ENCODE assay signal across 10 mouse cellular contexts in genomic region chr5:107269006-107269328, GRCm38 (mm10). TPM values are rescaled to one million over a fixed set of nuclear protein-coding genes. Genes with fewer than 3 reads are reported as not detected.
DNase-seq lines count a peak whose midpoint lies in the region; ATAC-seq and TF ChIP-seq lines count a peak whose summit lies in the region.
"Had no signal": no experiment of that assay in that cellular context is flagged by ENCODE, and none has a peak within 500 bp of the region (broad histone marks: within the 10 kb centered on the region; RNA-seq: fewer than 3 reads in every experiment).

No protein-coding gene starts in this region.

- no peaks in the 10 kb centered on the region for H3K27me3 ChIP-seq in hindbrain, embryonic 10.5 days (ENCODE audit: insufficient read depth, poor library complexity, severe bottlenecking)
- peaks cover 10% of the 10 kb centered on the region; the same call in 1 of the 2 replicates for H3K27me3 ChIP-seq in hindbrain, embryonic 13.5 days
- no peaks in the 10 kb centered on the region for H3K27me3 ChIP-seq in embryonic facial prominence, embryonic 10.5 days (replicated peaks; ENCODE audit: low read depth, poor library complexity, severe bottlenecking)
- no peaks in the 10 kb centered on the region for H3K27me3 ChIP-seq in neural tube, embryonic 14.5 days (ENCODE audit: control insufficient read depth, insufficient read depth, low read length)
- no peaks in the 10 kb centered on the region for H3K27me3 ChIP-seq in thymus, adult 2 months (ENCODE audit: control insufficient read depth, insufficient read depth, low read length)

- H3K9ac ChIP-seq in hindbrain, embryonic 13.5 days, result no peak overlapping the region
- no peak overlapping the region for H3K9ac ChIP-seq in neural tube, embryonic 14.5 days (replicated peaks; ENCODE audit: low read depth, low read length)

- H3K4me2 ChIP-seq in hindbrain, embryonic 13.5 days, result no peak overlapping the region
- H3K4me2 ChIP-seq in neural tube, embryonic 14.5 days (ENCODE audit: low read depth, low read length), result peak overlapping the region; percentile 11; the same call in 1 of the 2 replicates

- DNase-seq in hindbrain, embryonic 10.5 days (ENCODE audit: low spot score), result no peak
- DNase-seq in embryonic facial prominence, embryonic 10.5 days (ENCODE audit: low spot score), result peak; percentile 39
- peak; percentile 52 for DNase-seq in kidney, postnatal 10 days
- DNase-seq in thymus, adult 2 months, result no peak
- DNase-seq in spleen, postnatal 4 days (ENCODE audit: low spot score in 2 of 2), result no peak
- no peak for DNase-seq in spleen, postnatal 36 days (ENCODE audit: low spot score in 2 of 2)
- DNase-seq: gastrocnemius, postnatal 25 days had no signal

- H3K4me1 ChIP-seq in hindbrain, embryonic 10.5 days (replicated peaks), result peaks cover 33% of the 10 kb centered on the region
- peaks cover 12% of the 10 kb centered on the region for H3K4me1 ChIP-seq in hindbrain, embryonic 13.5 days (replicated peaks)
- H3K4me1 ChIP-seq in embryonic facial prominence, embryonic 10.5 days, result peaks cover 54% of the 10 kb centered on the region
- peaks cover 9% of the 10 kb centered on the region for H3K4me1 ChIP-seq in neural tube, embryonic 14.5 days (ENCODE audit: control insufficient read depth, insufficient read depth, low read length)
- H3K4me1 ChIP-seq in thymus, adult 2 months (replicated peaks; ENCODE audit: control insufficient read depth, insufficient read depth, low read length), result peaks cover 11% of the 10 kb centered on the region

- 25% methylated on average over 6 of the region's 6 CpGs for WGBS in hindbrain, embryonic 10.5 days
- WGBS in hindbrain, embryonic 13.5 days, result 29% methylated on average over 6 of the region's 6 CpGs
- WGBS in embryonic facial prominence, embryonic 10.5 days, result 19% methylated on average over 6 of the region's 6 CpGs
- WGBS in neural tube, embryonic 14.5 days, result 27% methylated on average over 6 of the region's 6 CpGs
- 93% methylated on average over 6 of the region's 6 CpGs for WGBS in thymus, adult 2 months

- no peaks in the 10 kb centered on the region for H3K9me3 ChIP-seq in hindbrain, embryonic 10.5 days
- no peaks in the 10 kb centered on the region for H3K9me3 ChIP-seq in hindbrain, embryonic 13.5 days
- H3K9me3 ChIP-seq in embryonic facial prominence, embryonic 10.5 days, result no peaks in the 10 kb centered on the region
- H3K9me3 ChIP-seq in neural tube, embryonic 14.5 days (ENCODE audit: control insufficient read depth, low read length), result no peaks in the 10 kb centered on the region
- H3K9me3 ChIP-seq: megakaryocyte, embryonic 14.5 days had no signal

- H3K4me3 ChIP-seq in hindbrain, embryonic 10.5 days, result no peak overlapping the region
- H3K4me3 ChIP-seq in hindbrain, embryonic 13.5 days, result no peak overlapping the region
- H3K4me3 ChIP-seq in embryonic facial prominence, embryonic 10.5 days, result peak overlapping the region; percentile 33; the same call in 1 of the 2 replicates
- H3K4me3 ChIP-seq in neural tube, embryonic 14.5 days (ENCODE audit: low read depth, low read length), result no peak overlapping the region
- H3K4me3 ChIP-seq in thymus, adult 2 months (ENCODE audit: control insufficient read depth, insufficient read depth, low read length), result no peak overlapping the region
- H3K4me3 ChIP-seq: megakaryocyte, embryonic 14.5 days had no signal

- H3K27ac ChIP-seq in hindbrain, embryonic 10.5 days, result peak overlapping the region; percentile 24
- no peak overlapping the region for H3K27ac ChIP-seq in hindbrain, embryonic 13.5 days
- H3K27ac ChIP-seq in embryonic facial prominence, embryonic 10.5 days (replicated peaks), result peak overlapping the region; percentile 81
- no peak overlapping the region for H3K27ac ChIP-seq in neural tube, embryonic 14.5 days (ENCODE audit: low read depth, low read length)
- no peak overlapping the region for H3K27ac ChIP-seq in thymus, adult 2 months (ENCODE audit: control insufficient read depth, insufficient read depth, low read length)

- H3K36me3 ChIP-seq in hindbrain, embryonic 10.5 days, result no peaks in the 10 kb centered on the region
- no peaks in the 10 kb centered on the region for H3K36me3 ChIP-seq in hindbrain, embryonic 13.5 days
- no peaks in the 10 kb centered on the region for H3K36me3 ChIP-seq in embryonic facial prominence, embryonic 10.5 days (replicated peaks)
- no peaks in the 10 kb centered on the region for H3K36me3 ChIP-seq in neural tube, embryonic 14.5 days (ENCODE audit: control insufficient read depth, insufficient read depth, low read length)
- no peaks in the 10 kb centered on the region for H3K36me3 ChIP-seq in thymus, adult 2 months (ENCODE audit: control insufficient read depth, insufficient read depth, low read length)

- no peak for TF ChIP-seq POLR2A in thymus, adult 2 months (IDR thresholded peaks at IDR 0.05; ENCODE audit: control insufficient read depth, extremely low read depth, insufficient read depth, low read length, poor library complexity)

- no peak for TF ChIP-seq CTCF in thymus, adult 2 months (IDR thresholded peaks at IDR 0.05; ENCODE audit: borderline replicate concordance, control insufficient read depth, extremely low read depth, insufficient read depth, low read length, poor library complexity)

- no peak for ATAC-seq in hindbrain, embryonic 13.5 days (ENCODE audit: low FRiP score)
- ATAC-seq in neural tube, embryonic 14.5 days (ENCODE audit: low read depth), result 0 out of 2 replicates have a peak, but pooled peaks have one; percentile 11

RNA-seq across cellular contexts. Expression of gene Tgfbr3, which starts 20.5 kb away (rescaled TPM):
- 8.3 and 11.1 TPM in 2 replicates for polyA plus RNA-seq in hindbrain, embryonic 10.5 days (2016; fragmentation: Nextera tagmentation; extraction: Ambion mirVana)
- 4.9 and 6.1 TPM in 2 replicates for polyA plus RNA-seq in hindbrain, embryonic 13.5 days (2015; fragmentation: Nextera tagmentation; extraction: Ambion mirVana)
- polyA plus RNA-seq in embryonic facial prominence, embryonic 10.5 days (2016; fragmentation: Nextera tagmentation; extraction: Ambion mirVana), result 9.4 and 9.8 TPM in 2 replicates
- polyA plus RNA-seq in neural tube, embryonic 14.5 days (2014; fragmentation: Nextera tagmentation; extraction: Ambion mirVana), result 2.6 and 8.8 TPM in 2 replicates
- polyA plus RNA-seq in thymus, adult 2 months (2012; rRNA removed), result 20.7 and 23.9 TPM in 2 replicates

Comparison
In these comparisons a context has a peak if more than half of its experiments do, and no peak if none do; other contexts are left out.
1. H3K27ac ChIP-seq: peak in hindbrain, embryonic 10.5 days (single experiment) and embryonic facial prominence, embryonic 10.5 days (single experiment); none in hindbrain, embryonic 13.5 days (single experiment), neural tube, embryonic 14.5 days (single experiment) and thymus, adult 2 months (single experiment).
2. DNase-seq: peak in embryonic facial prominence, embryonic 10.5 days (single experiment) and kidney, postnatal 10 days (single experiment); none in hindbrain, embryonic 10.5 days (single experiment), thymus, adult 2 months (single experiment), spleen, postnatal 4 days (0 of 2) and spleen, postnatal 36 days (0 of 2).